Mouse (Mus musculus): ENCODE measurements around the gene Gm6040.

The Gm6040 gene

DNA sequence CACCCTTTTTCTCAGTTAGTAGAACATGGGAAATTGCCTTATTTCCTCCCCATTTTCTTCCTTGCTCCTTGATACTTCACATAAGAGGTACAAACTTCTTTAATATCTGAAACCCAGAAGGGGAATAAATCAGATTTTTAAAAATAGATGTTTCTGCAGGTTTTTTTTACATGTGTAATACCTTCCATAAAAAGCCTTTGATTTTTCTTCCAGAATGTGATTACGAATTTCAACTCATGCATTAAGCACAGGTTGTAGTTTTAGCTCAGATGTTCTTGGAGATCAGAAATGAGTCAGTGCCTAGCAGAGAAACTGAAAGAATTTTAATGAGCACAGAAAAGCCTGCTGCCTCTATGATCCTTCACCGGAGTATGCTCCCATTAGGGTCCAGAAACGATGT is at the start of gene Gm6040:
Gene Gm6040, minus strand, starts transcription at position 101 of the 400 bp plus-strand sequence.
- DNase-seq (ENCODE audit: low read depth): no peak

DNA sequence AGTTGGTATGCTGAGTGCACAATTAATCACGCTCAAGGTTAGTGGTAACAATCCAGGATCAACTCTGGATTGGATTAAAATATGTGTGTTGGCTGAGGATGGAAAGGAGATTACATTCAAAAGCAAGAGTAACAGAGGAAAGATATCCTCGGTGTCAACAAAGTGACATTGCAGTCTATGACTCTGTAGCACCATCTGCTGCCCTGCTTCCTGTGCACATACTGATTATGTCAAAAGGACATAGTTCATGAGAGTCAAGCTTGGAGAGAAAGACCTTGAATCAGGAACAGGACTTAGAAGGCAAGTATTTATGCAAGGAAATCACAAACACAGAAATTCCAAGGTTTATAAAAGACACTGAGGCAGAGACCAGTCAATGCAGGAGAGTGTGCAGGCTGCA is 42.7 kb upstream of the Gm6040 start:
- DNase-seq (ENCODE audit: low read depth): no peak

DNA sequence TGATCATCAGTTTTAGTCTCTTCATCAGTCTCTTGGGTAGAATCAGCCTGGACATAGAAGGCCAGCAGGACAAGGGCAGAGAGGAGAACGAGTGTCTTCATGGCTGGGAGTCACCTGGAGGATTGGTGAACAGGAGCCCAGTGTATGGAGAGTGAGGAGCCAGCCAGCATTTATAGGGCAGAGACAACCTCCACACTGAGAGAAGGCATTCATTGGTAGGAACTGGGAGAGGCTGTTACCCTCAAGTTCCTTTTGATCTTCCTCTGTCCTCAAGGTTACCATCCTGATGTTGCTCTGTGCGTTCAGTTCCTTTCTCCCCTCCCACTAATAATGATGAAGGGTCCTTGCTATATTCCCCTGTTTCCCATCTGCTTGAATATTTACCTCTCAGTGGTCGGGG is 22.7 kb upstream of the Gm6040 start, which contains the start of gene AY761185:
Gene AY761185, minus strand, starts transcription at position 101 of the 400 bp plus-strand sequence.
- no peak for DNase-seq (ENCODE audit: low read depth)

DNA sequence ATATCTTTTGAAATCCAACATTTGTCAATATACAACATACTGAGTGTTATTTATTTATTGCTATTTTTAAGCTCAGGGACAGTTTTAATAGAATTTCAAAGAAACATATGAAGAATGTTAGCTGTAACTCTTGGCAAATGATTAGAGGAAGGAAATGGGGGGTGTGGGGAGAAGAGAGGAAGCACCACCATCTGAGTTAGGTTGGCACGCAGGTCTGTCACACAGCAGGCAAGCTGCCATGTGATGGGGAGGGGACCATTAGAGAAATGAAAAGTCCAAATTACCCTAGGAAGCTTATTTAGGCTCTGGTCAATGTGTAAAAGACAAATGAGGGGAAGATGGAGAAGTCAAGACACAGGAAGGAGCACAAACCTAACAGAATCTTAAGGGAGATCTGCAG is 9.6 kb downstream of the Gm6040 start:
- DNase-seq (ENCODE audit: low read depth): no peak

DNA sequence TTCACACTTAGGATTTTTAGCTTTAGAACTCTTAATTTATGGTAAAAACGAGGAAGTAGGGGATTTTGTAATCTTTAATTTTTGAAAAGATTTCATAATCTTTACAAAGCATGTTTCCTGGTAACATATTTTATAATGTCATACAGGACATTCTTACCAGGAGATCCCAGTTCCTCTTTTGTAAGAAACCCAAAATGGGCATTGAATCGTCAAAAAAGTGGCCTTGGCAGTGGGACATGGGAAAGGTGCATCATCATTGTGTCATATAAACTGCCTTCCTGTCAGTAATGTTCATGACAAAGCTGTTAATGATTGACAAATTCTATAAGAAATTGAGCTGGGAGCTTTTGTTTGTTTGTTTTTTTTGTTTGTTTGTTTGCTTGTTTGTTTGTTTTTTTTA is 13.6 kb downstream of the Gm6040 start:
- peak; percentile 81 for DNase-seq (ENCODE audit: low read depth)

DNA sequence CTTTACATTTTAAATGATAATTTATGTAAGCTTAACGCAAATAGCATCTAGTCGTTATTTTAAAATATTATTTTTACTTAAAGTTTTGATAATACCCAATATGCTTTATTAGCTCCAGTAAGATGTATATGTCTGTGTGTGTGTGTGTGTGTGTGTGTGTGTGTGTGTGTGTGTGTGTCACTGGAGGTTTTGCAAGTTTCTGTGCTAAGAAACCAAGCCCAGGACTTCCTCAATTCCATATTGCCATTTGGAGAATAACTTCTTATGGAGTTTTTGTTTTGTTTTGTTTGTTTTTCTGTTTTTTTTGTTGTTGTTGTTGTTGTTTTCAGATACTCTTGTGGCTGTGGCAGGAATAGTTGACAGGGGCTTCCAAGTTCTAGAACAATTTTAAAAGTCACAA is 14.8 kb downstream of the Gm6040 start:
- DNase-seq (ENCODE audit: low read depth): peak; percentile 42

DNA sequence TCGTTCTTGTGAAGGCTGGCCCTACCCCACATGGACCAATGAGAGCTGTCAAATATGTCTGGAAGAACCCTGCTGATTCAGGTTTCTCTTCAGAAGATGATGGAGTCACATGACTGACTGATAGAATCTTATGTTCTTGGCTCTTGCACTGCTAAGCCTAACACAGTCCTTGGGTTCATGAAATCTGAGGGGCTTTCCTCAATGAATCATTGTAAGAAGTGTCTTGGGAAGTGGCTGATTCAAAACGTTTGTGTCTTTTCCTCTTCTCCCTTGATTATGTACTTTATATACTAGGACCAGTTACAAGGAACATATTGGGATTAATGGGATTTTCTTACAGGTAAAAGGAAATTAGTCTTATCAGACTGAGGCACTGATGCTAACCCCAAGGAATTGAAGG is 19.3 kb downstream of the Gm6040 start, which contains the start of gene Gm15056:
Gene Gm15056, minus strand, starts transcription at position 101 of the 400 bp plus-strand sequence.
- no peak for DNase-seq (ENCODE audit: low read depth)

DNA sequence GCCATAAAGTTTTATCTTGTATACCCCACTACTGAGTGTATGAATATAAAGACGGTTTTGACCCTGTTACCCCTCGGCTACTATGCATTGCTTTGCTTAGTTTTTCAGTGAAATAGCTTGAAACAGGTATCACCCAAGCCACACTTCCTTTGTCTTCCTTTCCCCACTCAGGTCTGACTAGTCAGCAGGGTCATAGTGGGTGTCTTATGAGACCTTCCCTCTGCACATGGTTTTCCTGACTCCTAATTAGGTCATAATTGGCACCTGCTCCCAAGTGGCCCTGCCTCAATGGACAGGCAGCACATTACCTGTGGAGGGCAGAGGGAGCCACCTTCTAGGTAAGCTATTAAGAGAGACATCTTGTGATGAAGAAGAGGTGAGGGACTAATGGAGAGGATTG is 29.5 kb downstream of the Gm6040 start, which contains the start of gene Defb33:
Gene Defb33, plus strand, starts transcription at position 301 of the 400 bp plus-strand sequence.
- no peak for DNase-seq (ENCODE audit: low read depth)

DNA sequence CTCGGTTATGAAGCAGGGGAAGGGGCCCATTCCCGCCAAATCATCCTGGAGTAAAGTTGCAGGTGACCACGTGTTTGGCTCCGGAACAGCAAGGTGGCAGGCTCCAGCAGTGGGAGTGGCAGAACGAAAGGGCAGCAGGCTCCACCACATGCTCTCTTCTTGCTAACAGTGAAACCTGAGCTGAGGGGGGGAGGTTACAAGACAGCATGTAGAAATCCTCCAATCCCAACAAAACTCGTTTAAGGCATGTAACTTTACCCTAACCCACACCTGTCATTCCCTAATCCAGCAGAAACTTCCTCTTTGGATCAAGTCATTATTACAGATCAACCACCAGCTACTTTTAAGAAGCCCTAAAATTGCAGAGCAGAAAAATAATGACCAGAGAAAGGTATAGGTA is 47.3 kb downstream of the Gm6040 start:
- DNase-seq (ENCODE audit: low read depth): no peak

All from 416B (cell line).